Mouse (Mus musculus) G1E (cell line): ENCODE results near the gene Ephb1.

Experiments
- CTCF ChIP-seq: IDR thresholded peaks from 2 replicates; pipeline ENCODE4 v1.5.1; 2012; ENCODE audit warnings: low read depth, low read length, inconsistent platforms, mixed read lengths
- POLR2AphosphoS5 ChIP-seq: IDR thresholded peaks from 2 replicates; pipeline ENCODE4 v1.6.1; 2012; ENCODE audit warnings: low read depth, low read length, inconsistent platforms; ENCODE audit not compliant: insufficient replicate concordance

GRCm38 (mm10) chr9:101976884-101977465 is 377.5 kb downstream of the Ephb1 start:
- TF ChIP-seq POLR2AphosphoS5 (no peak), CTCF (no peak)
